Mouse (Mus musculus): ENCODE data around the gene Unc45a.

Gene Unc45a

DNA sequence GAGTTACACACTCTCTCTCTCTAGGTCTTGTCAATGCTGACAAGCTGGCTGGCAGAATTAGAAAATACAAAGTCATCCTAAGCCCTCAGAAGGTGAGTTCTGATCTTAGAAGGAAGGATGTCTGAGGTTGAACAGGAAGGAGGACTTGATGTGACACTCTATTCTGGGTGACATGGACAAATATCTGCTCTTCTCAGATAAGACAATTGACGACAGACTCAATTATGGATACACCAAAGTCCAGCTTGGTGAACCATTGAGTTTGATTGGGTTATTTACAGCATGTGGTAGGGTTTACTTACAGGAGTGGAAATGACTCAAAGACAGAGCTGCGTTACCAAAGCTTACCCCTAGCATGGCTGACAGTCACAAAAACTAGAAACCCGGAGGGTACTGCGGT lies 64.4 kb downstream of the Unc45a start:
- DNase-seq: no peak
